Mouse (Mus musculus): ENCODE data around the gene Fgb. TPM values are rescaled to one million over a fixed set of nuclear protein-coding genes. Genes with fewer than 3 reads are reported as not detected.

Gene Fgb
- polyA plus RNA-seq, 1 experiment, result not detected

DNA sequence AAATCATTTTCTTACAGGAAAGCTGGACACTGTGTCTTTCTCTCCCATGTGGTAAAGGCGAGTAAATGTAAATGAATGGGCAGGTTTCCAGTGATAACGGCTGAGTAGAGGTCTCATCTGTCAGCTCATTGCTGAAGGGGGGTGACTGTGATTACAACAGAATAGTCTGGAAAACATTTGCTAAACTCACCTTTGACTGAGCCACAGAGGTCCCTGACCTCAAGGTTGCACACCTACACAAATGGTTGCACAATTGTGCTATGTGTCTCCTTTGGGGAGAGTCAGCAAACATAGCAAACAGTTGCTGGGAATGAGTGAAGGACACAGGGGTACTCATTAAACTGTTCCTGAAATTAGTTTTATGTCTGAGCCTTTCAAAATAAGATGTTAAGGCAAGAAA lies 10.8 kb downstream of the Fgb start:
- TF ChIP-seq MAX (IDR thresholded peaks at IDR 0.05; ENCODE audit: low read depth) (no peak), POLR2AphosphoS2 (IDR thresholded peaks at IDR 0.05; ENCODE audit: insufficient read length, low read depth) (no peak), TCF12 (IDR thresholded peaks at IDR 0.05; ENCODE audit: insufficient read depth, poor library complexity, severe bottlenecking) (no peak), REST (IDR thresholded peaks at IDR 0.05; ENCODE audit: insufficient read depth, insufficient read length) (no peak), SRF (IDR thresholded peaks at IDR 0.05; ENCODE audit: control insufficient read depth, insufficient read length, low read depth) (no peak), MYOG (IDR thresholded peaks at IDR 0.05; ENCODE audit: control insufficient read depth in 1 of 3, insufficient read depth in 1 of 3, insufficient read length in 2 of 3, low read depth in 2 of 3) (no peak), POLR2A (IDR thresholded peaks at IDR 0.05; ENCODE audit: insufficient read length, low read depth) (no peak), CEBPB (IDR thresholded peaks at IDR 0.05; ENCODE audit: insufficient read depth, poor library complexity, severe bottlenecking) (no peak), TCF3 (IDR thresholded peaks at IDR 0.05; ENCODE audit: insufficient read length, low read depth) (no peak), USF1 (IDR thresholded peaks at IDR 0.05; ENCODE audit: low read depth) (no peak), MYOD1 (IDR thresholded peaks at IDR 0.05; ENCODE audit: control insufficient read depth in 1 of 3, insufficient read length in 2 of 3, low read depth in 2 of 3) (no peak), E2F4 (IDR thresholded peaks at IDR 0.05; ENCODE audit: insufficient read depth) (no peak)
- H3ac ChIP-seq (ENCODE audit: control insufficient read depth, insufficient read length), result no peak overlapping the region
- no peaks in the 10 kb centered on the region for H3K79me2 ChIP-seq (ENCODE audit: control insufficient read depth, insufficient read depth)
- H3K36me3 ChIP-seq (ENCODE audit: control insufficient read depth, insufficient read depth), result no peaks in the 10 kb centered on the region
- peaks cover 24% of the 10 kb centered on the region for H3K27me3 ChIP-seq (ENCODE audit: control insufficient read depth, insufficient read depth, insufficient read length)
- H3K4me2 ChIP-seq (ENCODE audit: low read depth), result no peak overlapping the region
- H3K4me3 ChIP-seq, result no peak overlapping the region

DNA sequence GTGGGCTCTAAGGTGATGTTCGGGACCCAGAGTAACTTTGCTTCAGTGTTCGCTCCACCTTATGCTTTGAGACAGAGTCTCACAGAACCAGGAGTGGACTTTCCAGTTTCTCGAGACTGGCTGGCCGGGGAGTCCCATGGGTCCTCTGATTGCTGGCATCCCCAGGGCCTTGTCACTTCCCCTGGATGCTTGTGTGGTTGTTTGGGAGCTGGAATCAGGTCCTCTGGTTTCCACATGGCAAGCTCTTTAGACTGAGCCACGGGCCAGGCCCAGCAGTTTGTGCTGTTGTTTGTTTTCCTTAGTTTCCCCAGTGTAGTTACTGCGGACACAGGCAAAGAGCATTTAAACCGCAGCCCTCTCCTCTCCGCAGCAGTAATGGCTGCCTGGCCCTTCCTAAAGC lies 15.9 kb downstream of the Fgb start:
- H3K4me2 ChIP-seq (ENCODE audit: low read depth), result no peak overlapping the region

DNA sequence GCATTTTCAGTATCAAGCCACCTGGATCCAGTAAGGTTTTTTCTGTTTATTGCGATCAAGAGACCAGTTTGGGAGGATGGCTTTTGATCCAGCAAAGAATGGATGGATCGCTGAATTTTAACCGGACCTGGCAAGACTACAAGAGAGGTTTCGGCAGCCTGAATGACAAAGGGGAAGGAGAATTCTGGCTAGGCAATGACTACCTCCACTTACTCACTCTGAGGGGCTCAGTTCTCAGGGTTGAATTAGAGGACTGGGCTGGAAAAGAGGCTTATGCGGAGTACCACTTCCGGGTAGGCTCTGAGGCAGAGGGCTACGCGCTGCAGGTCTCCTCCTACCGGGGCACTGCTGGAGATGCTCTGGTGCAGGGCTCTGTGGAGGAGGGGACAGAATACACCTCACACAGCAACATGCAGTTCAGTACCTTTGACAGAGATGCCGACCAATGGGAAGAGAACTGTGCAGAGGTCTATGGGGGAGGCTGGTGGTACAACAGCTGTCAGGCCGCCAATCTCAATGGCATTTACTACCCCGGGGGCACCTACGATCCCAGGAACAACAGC lies 16.8 kb downstream of the Fgb start:
- H3K4me3 ChIP-seq, result no peak overlapping the region
- no peaks in the 10 kb centered on the region for H3K36me3 ChIP-seq (ENCODE audit: control insufficient read depth, insufficient read depth)
- TF ChIP-seq E2F4 (IDR thresholded peaks at IDR 0.05; ENCODE audit: insufficient read depth) (no peak), USF1 (IDR thresholded peaks at IDR 0.05; ENCODE audit: low read depth) (no peak), MYOD1 (IDR thresholded peaks at IDR 0.05; ENCODE audit: control insufficient read depth in 1 of 3, insufficient read length in 2 of 3, low read depth in 2 of 3) (no peak), MYOG (IDR thresholded peaks at IDR 0.05; ENCODE audit: control insufficient read depth in 1 of 3, insufficient read depth in 1 of 3, insufficient read length in 2 of 3, low read depth in 2 of 3) (no peak), POLR2A (IDR thresholded peaks at IDR 0.05; ENCODE audit: insufficient read length, low read depth) (no peak), POLR2AphosphoS2 (IDR thresholded peaks at IDR 0.05; ENCODE audit: insufficient read length, low read depth) (no peak), CEBPB (IDR thresholded peaks at IDR 0.05; ENCODE audit: insufficient read depth, poor library complexity, severe bottlenecking) (no peak), TCF12 (IDR thresholded peaks at IDR 0.05; ENCODE audit: insufficient read depth, poor library complexity, severe bottlenecking) (no peak), SRF (IDR thresholded peaks at IDR 0.05; ENCODE audit: control insufficient read depth, insufficient read length, low read depth) (no peak), MAX (IDR thresholded peaks at IDR 0.05; ENCODE audit: low read depth) (no peak), REST (IDR thresholded peaks at IDR 0.05; ENCODE audit: insufficient read depth, insufficient read length) (no peak), TCF3 (IDR thresholded peaks at IDR 0.05; ENCODE audit: insufficient read length, low read depth) (no peak)
- no peak overlapping the region for H3K4me2 ChIP-seq (ENCODE audit: low read depth)
- H3K27me3 ChIP-seq (ENCODE audit: control insufficient read depth, insufficient read depth, insufficient read length), result peaks cover 28% of the 10 kb centered on the region
- H3ac ChIP-seq (ENCODE audit: control insufficient read depth, insufficient read length), result no peak overlapping the region
- H3K79me2 ChIP-seq (ENCODE audit: control insufficient read depth, insufficient read depth), result no peaks in the 10 kb centered on the region

More for the DNA sequence above, 15.9 kb downstream of the Fgb start:
- peaks cover 28% of the 10 kb centered on the region for H3K27me3 ChIP-seq (ENCODE audit: control insufficient read depth, insufficient read depth, insufficient read length)
- no peak overlapping the region for H3ac ChIP-seq (ENCODE audit: control insufficient read depth, insufficient read length)
- TF ChIP-seq TCF12 (IDR thresholded peaks at IDR 0.05; ENCODE audit: insufficient read depth, poor library complexity, severe bottlenecking), result no peak
- no peak for TF ChIP-seq CEBPB (IDR thresholded peaks at IDR 0.05; ENCODE audit: insufficient read depth, poor library complexity, severe bottlenecking)
- no peak for TF ChIP-seq SRF (IDR thresholded peaks at IDR 0.05; ENCODE audit: control insufficient read depth, insufficient read length, low read depth)
- TF ChIP-seq USF1 (IDR thresholded peaks at IDR 0.05; ENCODE audit: low read depth), result no peak
- no peak for TF ChIP-seq E2F4 (IDR thresholded peaks at IDR 0.05; ENCODE audit: insufficient read depth)
- TF ChIP-seq POLR2AphosphoS2 (IDR thresholded peaks at IDR 0.05; ENCODE audit: insufficient read length, low read depth), result no peak
- TF ChIP-seq MYOG (IDR thresholded peaks at IDR 0.05; ENCODE audit: control insufficient read depth in 1 of 3, insufficient read depth in 1 of 3, insufficient read length in 2 of 3, low read depth in 2 of 3), result no peak
- TF ChIP-seq POLR2A (IDR thresholded peaks at IDR 0.05; ENCODE audit: insufficient read length, low read depth), result no peak
- no peak for TF ChIP-seq REST (IDR thresholded peaks at IDR 0.05; ENCODE audit: insufficient read depth, insufficient read length)
- TF ChIP-seq TCF3 (IDR thresholded peaks at IDR 0.05; ENCODE audit: insufficient read length, low read depth), result no peak
- no peak for TF ChIP-seq MYOD1 (IDR thresholded peaks at IDR 0.05; ENCODE audit: control insufficient read depth in 1 of 3, insufficient read length in 2 of 3, low read depth in 2 of 3)
- TF ChIP-seq MAX (IDR thresholded peaks at IDR 0.05; ENCODE audit: low read depth), result no peak
- no peaks in the 10 kb centered on the region for H3K79me2 ChIP-seq (ENCODE audit: control insufficient read depth, insufficient read depth)
- no peaks in the 10 kb centered on the region for H3K36me3 ChIP-seq (ENCODE audit: control insufficient read depth, insufficient read depth)
- H3K4me3 ChIP-seq, result no peak overlapping the region

DNA sequence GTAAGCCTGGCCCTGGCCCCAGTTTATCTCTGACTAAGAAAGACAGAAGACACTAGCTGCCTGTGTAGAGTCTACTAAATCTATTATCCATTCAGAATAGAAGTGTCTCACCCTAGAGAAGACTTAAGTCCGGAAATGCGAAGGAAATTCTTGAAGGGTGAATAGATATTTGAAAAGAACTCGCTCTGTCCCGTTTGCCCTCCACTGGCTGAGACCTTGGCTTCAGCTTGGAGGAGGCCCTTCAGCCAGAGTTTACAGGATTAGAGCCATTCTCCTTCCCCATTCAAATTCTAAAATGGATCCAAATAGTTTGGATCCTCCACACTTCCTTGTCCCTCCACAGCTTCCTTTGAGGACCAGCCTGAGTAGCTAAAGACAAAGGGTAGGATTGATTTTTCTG lies 19.3 kb downstream of the Fgb start:
- TF ChIP-seq MAX (IDR thresholded peaks at IDR 0.05; ENCODE audit: low read depth) (no peak), TCF12 (IDR thresholded peaks at IDR 0.05; ENCODE audit: insufficient read depth, poor library complexity, severe bottlenecking) (no peak), MYOD1 (IDR thresholded peaks at IDR 0.05; ENCODE audit: control insufficient read depth in 1 of 3, insufficient read length in 2 of 3, low read depth in 2 of 3) (no peak)
- Histone ChIP-seq H3K27me3 (ENCODE audit: control insufficient read depth, insufficient read depth, insufficient read length) (peaks cover 28% of the 10 kb centered on the region), H3K79me2 (ENCODE audit: control insufficient read depth, insufficient read depth) (no peaks in the 10 kb centered on the region), H3K4me2 (ENCODE audit: low read depth) (no peak overlapping the region), H3K4me3 (no peak overlapping the region), H3K36me3 (ENCODE audit: control insufficient read depth, insufficient read depth) (no peaks in the 10 kb centered on the region), H3ac (ENCODE audit: control insufficient read depth, insufficient read length) (no peak overlapping the region)
